14 mouse cellular contexts compared by ENCODE assay signal in genomic region chr3:151988221-151988620, GRCm38 (mm10).
"Had no signal": no experiment of that assay in that cellular context is flagged by ENCODE, and none has a peak within 500 bp of the region (broad histone marks: within the 10 kb centered on the region; RNA-seq: fewer than 3 reads in every experiment).

No protein-coding gene starts in this region.

- H3K4me1 ChIP-seq: limb, embryonic 15.5 days; liver, embryonic 12.5 days; midbrain, embryonic 10.5 days; neural tube, embryonic 15.5 days had no signal

- H3K36me3 ChIP-seq: limb, embryonic 15.5 days; liver, embryonic 12.5 days; midbrain, embryonic 10.5 days; neural tube, embryonic 15.5 days had no signal

- H3K27ac ChIP-seq: left cerebral cortex, adult 2 months; limb, embryonic 15.5 days; liver, embryonic 12.5 days; midbrain, embryonic 10.5 days; neural tube, embryonic 15.5 days had no signal

- H3K4me3 ChIP-seq: left cerebral cortex, adult 2 months; limb, embryonic 15.5 days; liver, embryonic 12.5 days; midbrain, embryonic 10.5 days; myocyte; neural tube, embryonic 15.5 days had no signal

- DNase-seq: kidney, adult 8-10 months; kidney, postnatal 25 days; lung, embryonic 14.5 days; lung, postnatal 10 days; lung, postnatal 4 days; midbrain, embryonic 14.5 days; retina, postnatal 1 day; thymus, postnatal 4 days had no signal

- H3K27me3 ChIP-seq: limb, embryonic 15.5 days; liver, embryonic 12.5 days; neural tube, embryonic 15.5 days had no signal
